Mouse (Mus musculus) forebrain, embryonic 15.5 days (tissue): ENCODE measurements around the gene Zfp428. TPM values are rescaled to one million over a fixed set of nuclear protein-coding genes. Genes with fewer than 3 reads are reported as not detected.

Experiments used
- ATAC-seq: fragments of 200-750 bp; cut with Nextera tagmentation; replicated peaks from 2 replicates; pipeline ENCODE4 v1.8.0; 2017; ENCODE audit warnings: mild to moderate bottlenecking, moderate TSS enrichment, moderate library complexity
- H3K27ac ChIP-seq: fragments of 300-500 bp; sonication (generic); replicated peaks from 2 replicates; pipeline ENCODE4 v1.5.1; 2015; ENCODE audit warnings: mild to moderate bottlenecking, inconsistent platforms
- H3K27me3 ChIP-seq: fragments of 300-500 bp; sonication (generic); 2 replicates; pipeline ENCODE4 v1.6.1; 2015; ENCODE audit warnings: inconsistent platforms
- H3K36me3 ChIP-seq: fragments of 300-500 bp; sonication (generic); 2 replicates; pipeline ENCODE4 v1.6.1; 2015; ENCODE audit warnings: mild to moderate bottlenecking, inconsistent platforms
- H3K4me1 ChIP-seq: fragments of 300-500 bp; sonication (generic); 2 replicates; pipeline ENCODE4 v1.6.1; 2015; ENCODE audit warnings: inconsistent platforms
- H3K4me2 ChIP-seq: fragments of 300-500 bp; sonication (generic); replicated peaks from 2 replicates; pipeline ENCODE4 v1.6.1; 2015; ENCODE audit warnings: mild to moderate bottlenecking, inconsistent platforms
- H3K4me3 ChIP-seq: fragments of 300-500 bp; sonication (generic); 2 replicates; pipeline ENCODE4 v1.5.1; 2015; ENCODE audit warnings: mild to moderate bottlenecking, inconsistent platforms
- H3K9ac ChIP-seq: fragments of 300-500 bp; sonication (generic); replicated peaks from 2 replicates; pipeline ENCODE4 v1.6.1; 2015; ENCODE audit warnings: mild to moderate bottlenecking, inconsistent platforms
- H3K9me3 ChIP-seq: fragments of 300-500 bp; sonication (generic); 2 replicates; pipeline ENCODE4 v1.6.1; 2016; ENCODE audit warnings: inconsistent platforms
- WGBS: fragments of 180-500 bp; shearing (Covaris S2); methylation state at CpG from one replicate; pipeline ENCODE4 v1.1.7; 2015; ENCODE audit warnings: mixed read lengths; 5-methylcytosine and 5-hydroxymethylcytosine counted together
- polyA plus RNA-seq: library from polyadenylated mRNA; unstranded; fragments of >200 nt; fragmentation: Nextera tagmentation; extraction: Ambion mirVana; gene quantifications from 2 replicates; pipeline ENCODE4 v1.2.1, GENCODE M21; 2015

The Zfp428 gene
- polyA plus RNA-seq, 1 experiment from 2014 or later: 296 TPM

GRCm38 (mm10) chr7:24563837-24564206, 57.0 kb downstream of the Zfp428 start:
- Histone ChIP-seq H3K9ac (no peak overlapping the region), H3K27ac (no peak overlapping the region), H3K4me3 (no peak overlapping the region), H3K4me1 (no peaks in the 10 kb centered on the region), H3K27me3 (no peaks in the 10 kb centered on the region), H3K9me3 (no peaks in the 10 kb centered on the region), H3K36me3 (peaks cover 28% of the 10 kb centered on the region), H3K4me2 (no peak overlapping the region)
- no peak for ATAC-seq
- WGBS: 84% methylated on average over 4 of the region's 4 CpGs

- Histone ChIP-seq H3K36me3 (peaks cover 31% of the 10 kb centered on the region), H3K27ac (no peak overlapping the region), H3K9me3 (no peaks in the 10 kb centered on the region), H3K4me3 (no peak overlapping the region), H3K4me1 (no peaks in the 10 kb centered on the region), H3K27me3 (no peaks in the 10 kb centered on the region), H3K4me2 (no peak overlapping the region), H3K9ac (no peak overlapping the region)
- peak; percentile 55; the same call in 1 of the 2 replicates for ATAC-seq
- 65% methylated on average over 6 of the region's 6 CpGs for WGBS
These were observed 57.9 kb downstream of the Zfp428 start for GRCm38 (mm10) chr7:24564607-24565265.

Other genes with a start within 250 kb of the Zfp428 start
- 9.3 and 12.1 TPM in 2 replicates for gene Zfp93, start 236.6 kb upstream of the Zfp428 start, polyA plus RNA-seq
- 51.2 and 59.0 TPM in 2 replicates for gene Zfp61, start 205.8 kb upstream of the Zfp428 start, polyA plus RNA-seq
- 24.5 and 24.7 TPM in 2 replicates for gene Zfp94, start 190.3 kb upstream of the Zfp428 start, polyA plus RNA-seq
- not detected in 2 replicates for gene Tescl, start 173.1 kb upstream of the Zfp428 start, polyA plus RNA-seq
- not detected in 2 replicates for gene Lypd5, start 157.8 kb upstream of the Zfp428 start, polyA plus RNA-seq
- gene Kcnn4, start 136.7 kb upstream of the Zfp428 start, polyA plus RNA-seq: 0.56 and 0.63 TPM in 2 replicates
- 33.4 and 36.6 TPM in 2 replicates for gene Smg9, start 107.4 kb upstream of the Zfp428 start, polyA plus RNA-seq
- not detected in 2 replicates for gene Irgc1, start 54.7 kb upstream of the Zfp428 start, polyA plus RNA-seq
- gene Plaur, start 44.5 kb upstream of the Zfp428 start, polyA plus RNA-seq: 1.3 and 1.6 TPM in 2 replicates
- gene Cadm4, start 25.0 kb upstream of the Zfp428 start, polyA plus RNA-seq: 70.1 and 76.4 TPM in 2 replicates
- gene AC161166.1, start 5.4 kb downstream of the Zfp428 start, polyA plus RNA-seq: 1.5 and 1.7 TPM in 2 replicates
- 29.3 and 29.5 TPM in 2 replicates for gene Irgq, start 23.7 kb downstream of the Zfp428 start, polyA plus RNA-seq
- 0.52 TPM in 1 of 2 replicates, not detected in the other for gene Pinlyp, start 39.1 kb downstream of the Zfp428 start, polyA plus RNA-seq
- 69.8 and 79.5 TPM in 2 replicates for gene Xrcc1, start 39.3 kb downstream of the Zfp428 start, polyA plus RNA-seq
- gene Ethe1, start 80.5 kb downstream of the Zfp428 start, polyA plus RNA-seq: 17.4 and 18.9 TPM in 2 replicates
- gene Zfp575, start 80.6 kb downstream of the Zfp428 start, polyA plus RNA-seq: 11.6 and 11.7 TPM in 2 replicates
- gene Phldb3, start 103.8 kb downstream of the Zfp428 start, polyA plus RNA-seq: not detected in 2 replicates
- gene Lypd3, start 129.5 kb downstream of the Zfp428 start, polyA plus RNA-seq: 0.18 and 0.23 TPM in 2 replicates
- not detected in 2 replicates for gene Tex101, start 169.7 kb downstream of the Zfp428 start, polyA plus RNA-seq
- gene BC049730, start 202.2 kb downstream of the Zfp428 start, polyA plus RNA-seq: not detected in 2 replicates
- gene Gm4763, start 219.9 kb downstream of the Zfp428 start, polyA plus RNA-seq: not detected in 2 replicates